Mouse (Mus musculus): ENCODE results near the gene Dhx8.
A peak's percentile ranks its signal among the peaks of the same experiment; 100 is the strongest.

Dhx8 gene

DNA sequence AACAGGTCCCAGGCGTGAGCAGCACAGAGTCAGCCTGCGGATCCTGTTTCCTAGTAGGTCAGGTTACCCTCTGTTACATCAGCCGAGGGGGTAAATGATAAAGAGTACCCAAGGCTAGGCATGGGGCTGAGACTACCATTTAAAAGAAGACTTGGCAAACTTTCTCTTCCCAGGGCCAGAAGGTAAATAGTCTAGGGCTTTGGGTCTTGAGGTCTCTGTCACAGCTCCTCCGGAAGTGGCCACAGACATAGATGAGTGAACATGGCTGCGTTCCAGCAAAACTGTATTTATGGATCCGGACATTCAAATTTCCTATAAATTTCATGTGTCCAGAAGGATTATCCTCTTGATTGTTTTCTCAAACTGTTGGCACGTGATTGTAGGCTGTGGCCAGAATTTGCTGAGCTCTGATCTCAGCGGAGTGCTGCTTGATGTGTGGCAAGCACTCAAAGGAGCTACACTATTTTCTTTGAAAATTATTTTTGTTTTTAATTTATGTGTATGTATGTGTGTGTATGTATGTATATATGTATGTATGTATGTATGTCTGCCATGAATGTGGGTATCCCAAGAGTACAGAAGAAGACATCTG is 72.5 kb downstream of the Dhx8 start:
- DNase-seq, result no peak

DNA sequence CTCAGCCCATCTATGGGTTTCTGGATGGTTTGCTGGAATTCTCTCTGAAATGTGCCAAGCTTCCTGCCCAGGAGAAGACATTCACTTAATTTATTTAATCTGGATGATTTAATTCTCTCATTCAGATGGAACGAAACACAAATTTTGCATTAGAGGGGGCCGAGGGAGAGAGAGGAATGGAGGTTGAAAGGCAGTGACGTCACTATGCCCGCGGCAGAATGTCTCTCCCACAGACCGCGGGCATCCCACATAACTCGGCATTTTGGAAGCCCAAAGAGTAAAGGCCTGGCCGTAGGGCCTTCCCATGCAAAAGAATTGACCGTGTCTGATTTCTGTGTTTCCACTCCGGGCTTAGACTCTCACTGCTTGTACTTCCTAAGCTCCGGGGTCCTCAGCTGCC is 74.0 kb downstream of the Dhx8 start:
- DNase-seq, result no peak

DNA sequence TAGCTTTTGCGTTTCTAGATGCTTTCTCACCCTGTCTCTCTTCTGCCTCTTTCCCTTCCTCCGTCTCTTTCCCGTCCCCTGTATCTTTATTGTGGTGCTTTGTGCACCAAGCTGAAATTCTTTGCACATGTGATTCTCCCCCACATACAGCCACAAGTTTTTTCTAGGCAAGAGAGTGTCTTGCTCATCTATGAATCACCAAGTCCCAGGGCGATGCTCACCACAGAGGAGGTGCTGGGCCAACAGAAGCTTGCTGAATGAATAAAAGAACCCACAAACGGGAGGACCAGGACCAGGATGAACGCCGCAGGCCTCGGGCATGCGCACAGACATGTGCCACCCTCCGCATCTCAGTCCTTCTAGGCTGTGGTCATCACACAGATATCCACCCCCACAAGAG is 74.5 kb downstream of the Dhx8 start:
- no peak for DNase-seq

DNA sequence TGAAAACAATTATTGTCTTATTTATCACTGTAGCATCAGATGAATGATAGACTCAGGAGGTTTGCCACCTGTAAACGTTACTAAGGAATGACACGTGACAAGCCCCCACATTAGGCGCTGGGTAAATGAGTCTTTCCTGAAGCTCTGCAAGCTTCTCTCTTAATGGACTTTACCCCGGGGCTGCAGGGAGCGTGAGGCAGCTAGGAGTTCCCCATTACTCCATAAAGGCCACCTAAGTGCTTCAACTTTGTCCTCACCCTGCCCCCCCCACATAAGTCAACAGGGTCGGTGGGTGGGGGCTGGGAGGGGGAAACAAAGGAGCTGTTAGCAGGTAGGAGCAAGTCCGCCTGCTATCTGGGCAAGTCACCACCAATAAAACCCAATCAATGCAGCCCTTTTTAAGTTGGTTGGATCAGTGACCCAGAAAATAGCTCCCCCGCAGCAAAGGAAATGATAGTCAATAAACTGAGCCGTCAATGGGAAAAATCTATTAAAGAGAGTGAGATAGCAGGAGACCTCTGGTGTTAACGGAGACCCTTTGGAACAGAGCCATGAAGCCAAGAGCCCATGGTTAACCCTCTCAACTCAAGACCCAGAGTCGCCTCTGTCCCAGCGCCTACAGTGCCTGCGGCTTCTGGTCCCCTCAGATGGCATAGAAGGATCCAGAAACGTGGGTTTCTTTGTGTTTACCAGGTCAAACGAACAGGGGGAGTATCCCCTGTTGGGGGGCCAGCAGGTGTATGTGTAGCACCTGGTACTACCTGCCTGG is 76.5 kb downstream of the Dhx8 start:
- DNase-seq, result no peak

GRCm38 (mm10) chr11:101813259-101813658 is 80.5 kb downstream of the Dhx8 start:
- DNase-seq, result peak; percentile 80

GRCm38 (mm10) chr11:101814375-101815102 is 81.8 kb downstream of the Dhx8 start:
- DNase-seq, result peak; percentile 83

- no peak for DNase-seq
Observed at GRCm38 (mm10) chr11:101815103-101816085, 82.7 kb downstream of the Dhx8 start.

Data from cerebellum, adult 9-10 months (tissue).